Mouse (Mus musculus) heart, embryonic 15.5 days (tissue): ENCODE results near the gene Nek1. TPM values are rescaled to one million over a fixed set of nuclear protein-coding genes. Genes with fewer than 3 reads are reported as not detected.

Source experiments
- ATAC-seq: fragments of 200-750 bp; cut with Nextera tagmentation; replicated peaks from 2 replicates; pipeline ENCODE4 v1.8.0; 2017; ENCODE audit warnings: low read depth, moderate TSS enrichment; ENCODE audit not compliant: insufficient number of reproducible peaks, insufficient read depth, low FRiP score
- H3K27ac ChIP-seq: fragments of 300-500 bp; sonication (generic); 2 replicates; pipeline ENCODE4 v1.5.1; 2015; ENCODE audit warnings: mild to moderate bottlenecking, inconsistent platforms
- H3K27me3 ChIP-seq: fragments of 300-500 bp; sonication (generic); 2 replicates; pipeline ENCODE4 v1.6.1; 2015; ENCODE audit warnings: inconsistent platforms
- H3K36me3 ChIP-seq: fragments of 300-500 bp; sonication (generic); 2 replicates; pipeline ENCODE4 v1.6.1; 2015; ENCODE audit warnings: mild to moderate bottlenecking, inconsistent platforms
- H3K4me1 ChIP-seq: fragments of 300-500 bp; sonication (generic); replicated peaks from 2 replicates; pipeline ENCODE4 v1.6.1; 2015; ENCODE audit warnings: inconsistent platforms
- H3K4me2 ChIP-seq: fragments of 300-500 bp; sonication (generic); 2 replicates; pipeline ENCODE4 v1.6.1; 2015; ENCODE audit warnings: inconsistent platforms, mild to moderate bottlenecking, moderate library complexity
- H3K4me3 ChIP-seq: fragments of 300-500 bp; sonication (generic); 2 replicates; pipeline ENCODE4 v1.5.1; 2015; ENCODE audit warnings: mild to moderate bottlenecking, inconsistent platforms
- H3K9ac ChIP-seq: fragments of 300-500 bp; sonication (generic); 2 replicates; pipeline ENCODE4 v1.6.1; 2015; ENCODE audit warnings: mild to moderate bottlenecking, inconsistent platforms
- H3K9me3 ChIP-seq: fragments of 300-500 bp; sonication (generic); replicated peaks from 2 replicates; pipeline ENCODE4 v1.6.1; 2016; ENCODE audit warnings: inconsistent platforms
- WGBS: fragments of 180-500 bp; shearing (Covaris S2); methylation state at CpG from one replicate; pipeline ENCODE4 v1.1.7; 2015; ENCODE audit warnings: mixed read lengths; 5-methylcytosine and 5-hydroxymethylcytosine counted together
- polyA plus RNA-seq: library from polyadenylated mRNA; unstranded; fragments of >200 nt; fragmentation: Nextera tagmentation; extraction: Ambion mirVana; gene quantifications from 2 replicates; pipeline ENCODE4 v1.2.1, GENCODE M21; 2015

The Nek1 gene
- polyA plus RNA-seq, 1 experiment from 2014 or later = 11.9 TPM

GRCm38 (mm10) chr8:61158540-61158939 is 165.5 kb downstream of the Nek1 start:
- 63% methylated on average over 3 of the region's 3 CpGs for WGBS
- no peak overlapping the region for H3K27ac ChIP-seq
- no peak for ATAC-seq
- H3K9ac ChIP-seq = no peak overlapping the region
- H3K36me3 ChIP-seq = no peaks in the 10 kb centered on the region
- H3K9me3 ChIP-seq = no peaks in the 10 kb centered on the region
- H3K4me1 ChIP-seq = no peaks in the 10 kb centered on the region
- H3K27me3 ChIP-seq = no peaks in the 10 kb centered on the region
- H3K4me2 ChIP-seq = no peak overlapping the region
- H3K4me3 ChIP-seq = no peak overlapping the region

- H3K4me3 ChIP-seq = no peak overlapping the region
- H3K27me3 ChIP-seq = no peaks in the 10 kb centered on the region
- no peak overlapping the region for H3K27ac ChIP-seq
- H3K9me3 ChIP-seq = no peaks in the 10 kb centered on the region
- ATAC-seq = no peak
- 73% methylated on average over 6 of the region's 6 CpGs for WGBS
- H3K4me2 ChIP-seq = no peak overlapping the region
- H3K36me3 ChIP-seq = no peaks in the 10 kb centered on the region
- H3K4me1 ChIP-seq = no peaks in the 10 kb centered on the region
- H3K9ac ChIP-seq = no peak overlapping the region
These were observed 168.6 kb downstream of the Nek1 start for GRCm38 (mm10) chr8:61161461-61162185.

GRCm38 (mm10) chr8:61162186-61162566 is 169.2 kb downstream of the Nek1 start:
- H3K27ac ChIP-seq = no peak overlapping the region
- no peaks in the 10 kb centered on the region for H3K27me3 ChIP-seq
- no peaks in the 10 kb centered on the region for H3K9me3 ChIP-seq
- no peak overlapping the region for H3K4me3 ChIP-seq
- 53% methylated on average over 1 of the region's 1 CpGs for WGBS
- H3K9ac ChIP-seq = no peak overlapping the region
- no peak overlapping the region for H3K4me2 ChIP-seq
- H3K36me3 ChIP-seq = no peaks in the 10 kb centered on the region
- H3K4me1 ChIP-seq = no peaks in the 10 kb centered on the region
- no peak for ATAC-seq

GRCm38 (mm10) chr8:61171546-61171945 is 178.6 kb downstream of the Nek1 start:
- no peak overlapping the region for H3K27ac ChIP-seq
- WGBS = 78% methylated on average over 3 of the region's 3 CpGs
- H3K9ac ChIP-seq = no peak overlapping the region
- H3K9me3 ChIP-seq = no peaks in the 10 kb centered on the region
- H3K27me3 ChIP-seq = no peaks in the 10 kb centered on the region
- H3K4me3 ChIP-seq = no peak overlapping the region
- H3K36me3 ChIP-seq = no peaks in the 10 kb centered on the region
- no peak for ATAC-seq
- no peak overlapping the region for H3K4me2 ChIP-seq
- peaks cover 7% of the 10 kb centered on the region for H3K4me1 ChIP-seq

GRCm38 (mm10) chr8:61173921-61174492 is 181.0 kb downstream of the Nek1 start:
- Histone ChIP-seq H3K27me3 (no peaks in the 10 kb centered on the region), H3K9me3 (no peaks in the 10 kb centered on the region), H3K36me3 (no peaks in the 10 kb centered on the region), H3K27ac (no peak overlapping the region), H3K4me1 (peaks cover 7% of the 10 kb centered on the region), H3K4me3 (no peak overlapping the region), H3K9ac (no peak overlapping the region), H3K4me2 (no peak overlapping the region)
- ATAC-seq = no peak
- WGBS = 26% methylated on average over 7 of the region's 7 CpGs

GRCm38 (mm10) chr8:61175876-61176275 is 182.9 kb downstream of the Nek1 start:
- Histone ChIP-seq H3K27ac (no peak overlapping the region), H3K9ac (no peak overlapping the region), H3K4me1 (peaks cover 7% of the 10 kb centered on the region), H3K4me2 (no peak overlapping the region), H3K36me3 (no peaks in the 10 kb centered on the region), H3K4me3 (no peak overlapping the region), H3K9me3 (no peaks in the 10 kb centered on the region), H3K27me3 (no peaks in the 10 kb centered on the region)
- no peak for ATAC-seq
- WGBS = 49% methylated on average over 2 of the region's 2 CpGs

- no peak for ATAC-seq
- Histone ChIP-seq H3K4me1 (peaks cover 7% of the 10 kb centered on the region), H3K27ac (no peak overlapping the region), H3K9ac (no peak overlapping the region), H3K27me3 (no peaks in the 10 kb centered on the region), H3K4me3 (no peak overlapping the region), H3K9me3 (no peaks in the 10 kb centered on the region), H3K4me2 (no peak overlapping the region), H3K36me3 (no peaks in the 10 kb centered on the region)
- WGBS = 62% methylated on average over 12 of the region's 12 CpGs
These were observed 184.9 kb downstream of the Nek1 start for GRCm38 (mm10) chr8:61177680-61178593.

- Histone ChIP-seq H3K4me2 (no peak overlapping the region), H3K4me3 (no peak overlapping the region), H3K9ac (no peak overlapping the region), H3K9me3 (no peaks in the 10 kb centered on the region; the same call in 1 of the 2 replicates), H3K4me1 (peaks cover 5% of the 10 kb centered on the region), H3K27ac (no peak overlapping the region), H3K36me3 (no peaks in the 10 kb centered on the region), H3K27me3 (no peaks in the 10 kb centered on the region)
- no peak for ATAC-seq
- WGBS = 55% methylated on average over 11 of the region's 11 CpGs
These were observed 185.7 kb downstream of the Nek1 start for GRCm38 (mm10) chr8:61178594-61179140.

Other genes starting within 250 kb of the Nek1 start
- gene Hpf1, start 102.8 kb upstream of the Nek1 start, polyA plus RNA-seq = 56.8 and 60.9 TPM in 2 replicates
- gene Clcn3, start 9.9 kb upstream of the Nek1 start, polyA plus RNA-seq = 19.1 and 20.8 TPM in 2 replicates
- 4.8 and 6.5 TPM in 2 replicates for gene Sh3rf1, start 230.7 kb downstream of the Nek1 start, polyA plus RNA-seq